Mouse (Mus musculus) testis, postnatal 10 days (tissue): ENCODE data around the gene Dpp8.
A peak's percentile ranks its signal among the peaks of the same experiment; 100 is the strongest.

Experiments
- DNase-seq: peaks from one replicate; pipeline ENCODE4 v3.0.0; 2021; ENCODE audit warnings: low spot score

The Dpp8 gene

DNA sequence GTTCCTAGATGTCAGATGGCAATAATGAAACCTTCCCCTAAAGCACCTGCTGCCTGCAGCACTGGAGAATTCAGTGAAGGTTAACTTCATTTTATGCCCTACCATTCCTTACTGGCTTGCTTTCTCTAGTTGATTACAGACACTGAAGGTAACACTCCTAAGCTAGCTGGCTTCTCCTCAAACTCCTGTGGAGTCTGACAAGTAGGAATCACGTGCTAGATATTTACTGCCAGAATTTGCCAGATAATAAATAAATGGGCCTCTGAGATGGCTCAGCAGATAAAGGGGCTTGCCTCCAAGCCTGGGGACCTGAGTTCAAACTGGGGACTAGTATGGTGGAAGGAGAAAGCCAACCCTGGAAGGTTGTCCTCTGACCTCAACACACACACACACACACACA is 54.6 kb downstream of the Dpp8 start:
- no peak for DNase-seq

DNA sequence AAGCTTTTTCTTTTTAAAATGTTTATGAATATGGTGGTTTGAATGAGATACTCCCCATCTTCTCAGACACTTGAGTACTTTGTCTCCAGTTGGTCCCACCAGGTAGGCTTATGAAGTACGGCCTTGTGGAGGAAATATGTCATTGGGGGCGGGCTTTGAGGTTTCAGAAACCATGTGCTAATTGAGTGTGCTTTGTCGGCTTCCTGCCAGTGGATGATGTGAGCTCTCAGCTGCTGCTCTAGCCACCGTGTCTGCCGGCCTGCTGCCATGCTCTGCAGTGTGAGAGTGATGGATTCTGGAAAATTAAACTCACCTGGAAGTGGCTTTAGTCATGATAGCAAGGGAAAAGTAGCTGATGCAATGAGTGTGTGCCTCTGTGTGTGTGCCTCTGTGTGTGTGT is 55.3 kb downstream of the Dpp8 start:
- no peak for DNase-seq

DNA sequence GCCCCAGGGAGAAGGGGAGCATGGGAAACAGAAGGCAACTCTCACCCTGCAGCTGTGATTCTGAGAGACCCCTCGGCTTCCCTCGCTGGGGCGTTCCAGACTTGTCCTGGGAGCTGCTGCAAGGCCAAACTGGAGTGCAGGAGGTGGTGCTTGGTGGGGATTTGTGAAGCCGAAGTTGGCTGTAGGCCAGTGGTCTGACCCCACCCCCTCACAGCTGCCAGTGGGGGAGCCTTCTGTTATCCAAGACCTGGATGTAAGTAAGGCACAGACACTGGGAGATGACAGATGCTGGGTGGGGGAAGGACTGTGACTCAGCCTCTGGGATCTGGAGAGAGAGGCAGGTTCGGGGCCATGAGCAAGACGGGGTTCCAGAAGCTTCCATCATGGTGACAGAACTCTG is 62.0 kb downstream of the Dpp8 start:
- peak; percentile 89 for DNase-seq

DNA sequence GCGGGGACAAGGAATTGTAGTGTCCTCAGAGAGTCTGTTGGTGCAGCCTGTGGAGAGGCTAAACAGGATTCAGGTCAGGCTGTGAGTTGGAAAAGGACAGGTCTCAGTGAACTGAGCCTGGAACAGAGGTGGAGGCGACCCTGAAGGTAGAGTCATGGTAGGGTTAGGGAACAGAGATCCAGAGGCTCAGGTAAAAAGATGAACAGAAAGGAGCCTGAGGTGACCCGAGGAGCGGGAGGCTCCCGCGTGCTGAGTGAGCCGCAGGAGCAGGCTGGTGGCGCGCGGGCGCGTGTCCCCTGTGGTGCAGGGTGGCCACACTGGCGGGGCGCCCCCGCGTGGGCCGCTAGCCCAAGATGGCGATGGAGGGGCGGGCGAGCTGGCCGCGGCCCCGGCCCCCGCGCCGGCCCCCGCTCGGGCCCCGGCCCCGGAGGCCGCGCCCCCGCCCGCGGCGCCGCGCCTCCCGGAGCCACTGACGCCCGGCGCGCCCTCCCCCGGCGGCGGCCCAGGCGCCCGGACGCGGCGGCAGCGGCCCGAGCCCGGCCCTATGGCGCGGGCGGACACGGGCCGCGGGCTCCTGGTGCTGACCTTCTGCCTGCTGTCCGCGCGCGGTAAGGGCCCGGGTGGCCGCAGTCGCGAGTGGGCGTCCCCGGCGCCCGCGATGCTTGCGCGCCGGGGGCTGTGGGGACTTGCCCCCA is 68.9 kb downstream of the Dpp8 start, which contains the start of gene Igdcc4:
Gene Igdcc4 (plus strand): TSS at position 496 of the 695 bp plus-strand sequence.
- peak; percentile 63 for DNase-seq

DNA sequence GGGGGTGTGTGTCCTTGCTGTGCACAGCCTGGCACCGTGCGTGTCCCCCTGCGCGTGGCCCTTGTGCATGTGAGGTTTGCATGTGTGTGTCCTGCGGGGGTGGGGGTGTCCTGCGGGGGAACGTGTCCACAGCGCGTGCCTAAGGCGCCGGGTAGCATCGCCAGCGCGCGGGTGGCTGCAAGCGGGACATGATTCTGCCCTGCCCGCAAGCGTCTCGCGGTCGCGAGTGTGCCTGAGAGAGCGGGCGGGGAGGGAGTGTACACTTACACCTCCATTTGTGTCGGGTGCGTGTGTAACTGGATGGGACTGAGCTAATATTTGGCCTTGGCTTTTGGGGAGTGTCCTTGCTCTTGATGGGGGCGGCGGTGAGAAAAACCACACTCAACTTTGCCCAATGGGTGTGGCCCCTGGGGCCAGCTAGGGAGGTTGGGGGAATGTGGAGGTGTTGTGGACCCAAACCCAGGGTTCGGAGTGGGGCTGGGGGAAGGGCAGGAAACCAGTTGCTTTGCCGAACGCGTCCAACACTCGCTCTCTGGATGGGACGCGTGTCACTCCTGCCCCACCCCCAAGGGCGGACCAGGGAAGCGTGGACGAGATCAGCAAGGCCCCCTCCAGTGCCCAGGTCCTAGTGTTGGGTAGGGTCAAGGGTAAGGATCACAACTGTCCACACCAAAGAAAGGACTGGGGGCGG is 69.6 kb downstream of the Dpp8 start:
- DNase-seq: peak; percentile 80

DNA sequence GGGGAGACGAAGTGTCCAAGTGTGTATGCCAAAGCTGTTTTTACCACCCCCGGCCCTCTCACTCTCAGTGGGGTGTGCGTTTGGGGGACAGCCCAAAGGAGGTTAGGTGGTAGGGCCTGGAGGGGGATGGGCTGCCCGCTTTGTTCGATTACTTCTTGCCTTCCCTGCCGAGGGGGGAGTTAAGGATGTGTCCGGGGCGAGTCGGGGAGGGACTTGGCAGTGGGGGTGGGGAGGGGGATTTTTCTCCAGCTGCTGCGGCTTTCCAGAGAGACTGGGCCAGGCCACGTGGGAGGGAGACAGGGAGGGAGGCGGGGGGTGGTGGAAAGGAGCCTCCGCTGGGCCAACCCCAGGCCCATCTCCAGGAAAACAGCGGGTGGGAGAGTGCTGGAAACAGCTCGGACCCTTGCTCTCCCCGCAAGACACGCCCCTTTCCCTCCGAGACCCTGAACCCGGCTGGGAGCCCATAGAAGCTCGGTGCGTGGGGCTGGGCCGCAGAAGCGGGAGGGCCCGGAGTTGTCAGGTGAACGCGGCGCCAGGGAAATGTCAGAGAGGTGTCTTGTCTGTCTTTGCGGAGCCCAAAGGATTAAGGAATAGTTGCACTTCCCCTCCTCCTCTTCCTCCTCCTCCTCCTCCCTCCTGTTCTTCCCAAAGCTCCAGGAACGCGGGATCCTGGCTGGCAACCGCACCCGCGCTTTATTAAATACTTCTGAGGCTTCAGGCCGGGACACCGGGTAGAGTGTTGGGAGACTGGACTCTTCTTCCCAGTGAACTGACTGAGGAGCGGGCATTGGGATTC is 70.4 kb downstream of the Dpp8 start:
- peak; percentile 75 for DNase-seq

DNA sequence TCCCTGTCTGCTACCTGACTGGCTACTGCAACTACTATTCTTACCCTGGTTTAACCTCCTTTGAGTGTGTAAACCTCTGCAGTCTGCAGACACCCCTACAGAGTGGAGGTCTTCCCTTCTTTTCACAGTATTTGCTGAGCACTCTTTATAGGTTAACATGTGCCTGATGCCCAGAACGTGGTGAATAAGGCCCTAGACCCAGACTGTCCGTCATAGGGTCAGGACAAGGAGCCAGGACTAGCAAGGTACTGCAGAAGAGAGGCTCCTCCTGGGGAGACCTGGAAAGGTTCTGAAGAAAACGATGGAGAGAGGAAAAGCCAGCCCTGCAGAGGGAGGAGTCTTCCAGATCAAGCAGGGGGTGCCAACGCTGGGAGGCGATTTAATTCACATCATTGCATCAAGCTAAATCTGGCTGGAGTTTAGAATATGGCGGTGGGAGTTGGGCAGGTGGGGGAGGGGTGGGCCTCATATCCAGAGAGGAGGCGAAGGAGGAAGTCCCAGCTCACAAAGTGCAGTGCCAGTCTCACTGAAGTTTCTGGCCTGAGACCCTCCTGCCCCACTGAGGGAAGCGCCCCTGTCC is 71.0 kb downstream of the Dpp8 start:
- no peak for DNase-seq

DNA sequence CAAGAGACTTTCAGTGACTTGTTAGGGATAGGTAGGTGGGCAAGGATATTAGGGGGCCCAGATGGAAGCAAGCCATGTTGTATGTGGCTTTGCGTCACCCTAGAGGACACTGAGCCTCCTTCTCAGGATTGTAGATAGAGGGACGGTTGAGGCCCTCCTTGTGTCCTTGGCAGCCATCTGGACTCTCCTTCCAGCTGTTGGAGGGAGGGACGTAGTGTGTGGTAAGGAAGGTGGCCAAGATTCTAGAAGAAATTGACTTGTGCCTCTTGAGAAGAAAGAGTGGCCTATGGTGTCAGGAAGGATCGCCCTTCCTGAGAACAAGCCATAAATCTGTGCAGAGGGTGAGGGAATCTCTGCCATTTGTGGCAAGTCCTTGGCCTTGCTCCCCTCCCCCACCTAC is 74.6 kb downstream of the Dpp8 start:
- no peak for DNase-seq

DNA sequence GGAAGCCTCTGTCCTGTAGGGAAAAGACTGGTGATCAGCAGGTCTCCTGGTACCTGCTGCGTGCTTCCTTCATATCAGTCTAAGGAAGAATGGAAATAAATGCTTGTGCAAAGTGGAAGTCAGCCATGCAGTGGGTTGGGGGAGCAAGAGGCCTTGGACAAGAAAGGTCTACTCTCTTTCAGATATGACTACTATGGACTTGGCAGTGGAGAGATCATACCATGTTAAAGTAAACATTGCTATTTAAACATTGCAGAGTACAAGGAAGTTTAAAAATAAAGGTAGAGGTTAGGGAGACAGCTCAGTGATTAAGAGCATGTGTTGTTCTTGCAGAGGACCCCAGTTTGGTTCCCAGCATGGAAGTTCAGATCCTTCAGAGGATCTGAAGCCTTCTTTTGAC is 75.7 kb downstream of the Dpp8 start:
- DNase-seq: no peak

DNA sequence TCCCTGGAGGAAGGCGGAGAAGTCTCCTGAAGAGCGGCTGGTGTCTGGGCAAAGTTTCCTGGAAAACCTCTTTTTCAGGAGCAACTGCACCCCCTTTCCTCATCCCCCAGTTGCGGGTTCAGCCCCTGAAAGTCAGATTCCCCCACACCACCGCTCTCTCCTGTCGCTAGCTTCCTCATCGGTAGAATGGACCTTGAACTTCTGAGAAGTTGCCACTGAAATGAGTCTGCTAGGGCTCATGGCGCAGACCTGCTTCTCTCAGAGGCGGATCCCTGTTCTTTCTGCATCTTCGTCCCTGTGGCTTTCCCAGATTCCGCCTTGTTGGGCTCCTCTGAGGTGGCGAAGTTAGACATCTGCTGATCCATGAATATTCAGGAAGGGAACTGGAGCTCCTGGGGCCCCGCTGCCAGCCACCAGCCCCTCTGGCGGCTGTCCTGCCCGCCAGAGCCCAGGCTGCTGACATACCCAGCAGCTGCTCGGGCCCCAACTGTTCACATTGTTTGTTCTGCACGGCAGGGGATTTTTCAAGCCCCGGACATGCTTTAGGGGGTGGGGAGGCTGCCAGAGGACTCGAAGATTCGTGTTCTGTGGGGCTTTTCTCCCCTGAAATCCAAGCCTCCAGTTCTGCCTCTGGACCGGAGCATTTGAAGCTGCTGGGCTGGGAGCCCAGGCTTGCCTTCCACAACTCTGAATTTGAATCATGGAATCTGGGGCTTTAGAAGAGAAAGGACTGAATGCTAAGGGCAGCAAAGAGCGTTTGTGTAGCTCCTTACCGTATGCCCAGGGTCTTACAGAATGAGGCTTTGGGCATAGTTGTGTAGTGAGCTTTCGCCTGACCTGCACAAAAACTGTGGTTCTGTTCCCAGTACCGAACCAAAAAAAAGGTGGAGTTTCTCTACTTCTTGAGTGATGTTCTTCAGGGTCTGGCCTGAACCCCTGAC is 77.2 kb downstream of the Dpp8 start:
- DNase-seq: no peak

DNA sequence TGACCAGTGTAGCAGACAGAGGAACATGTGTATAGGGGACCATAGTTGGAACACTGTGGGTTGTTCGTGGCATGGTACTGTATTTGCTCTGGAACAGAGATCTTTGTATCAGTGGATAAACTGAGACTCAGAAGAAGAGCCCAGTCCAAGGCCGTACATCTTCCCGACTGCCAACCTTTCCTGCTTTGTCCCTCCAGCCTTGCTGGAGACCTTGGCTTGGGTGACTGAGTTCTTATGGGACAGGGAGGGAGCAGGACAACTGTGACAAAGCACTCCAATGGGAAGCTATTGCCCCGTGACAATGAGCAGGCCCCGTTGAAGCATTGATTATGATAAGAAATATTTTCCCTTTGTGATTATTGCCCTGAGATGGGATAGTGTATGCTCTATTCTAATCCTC is 79.5 kb downstream of the Dpp8 start:
- no peak for DNase-seq

DNA sequence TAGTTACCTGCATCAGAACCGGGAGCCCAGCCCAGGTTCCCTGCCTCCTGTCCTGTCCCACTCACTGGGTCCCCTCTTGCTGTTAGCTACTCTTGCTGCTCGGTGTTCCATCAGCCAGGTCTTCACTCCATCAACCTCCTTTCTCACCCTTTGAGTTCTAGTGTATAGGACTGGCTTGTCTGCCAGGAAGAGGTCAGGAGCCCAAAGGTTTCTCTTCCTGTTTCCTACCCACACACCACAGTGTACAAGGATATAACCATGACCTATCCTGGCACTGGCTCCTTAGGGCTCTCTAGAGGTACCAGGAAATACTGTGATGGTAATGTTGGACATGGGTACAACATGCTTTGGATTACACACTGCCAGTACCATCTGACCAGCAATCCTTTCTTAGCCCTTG is 81.5 kb downstream of the Dpp8 start:
- DNase-seq: no peak

DNA sequence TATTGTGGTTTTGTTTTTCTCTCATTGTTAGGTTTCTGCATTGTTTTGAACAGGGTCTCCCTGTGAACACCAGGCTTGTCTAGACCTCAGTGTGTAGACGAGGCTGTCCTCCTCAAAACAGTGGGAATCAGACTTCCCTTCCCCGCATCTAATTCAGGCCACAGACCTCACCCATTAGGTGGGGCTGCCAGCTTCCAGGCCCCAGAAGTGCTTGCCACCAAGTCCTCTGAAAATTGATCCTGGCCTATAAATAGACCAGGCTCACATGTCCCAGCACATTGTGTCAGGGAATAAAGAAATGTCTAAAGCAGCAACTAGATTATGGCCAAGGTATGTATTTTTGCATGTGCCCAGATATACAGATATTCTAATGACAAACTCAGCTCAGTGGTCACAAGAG is 83.7 kb downstream of the Dpp8 start:
- no peak for DNase-seq

DNA sequence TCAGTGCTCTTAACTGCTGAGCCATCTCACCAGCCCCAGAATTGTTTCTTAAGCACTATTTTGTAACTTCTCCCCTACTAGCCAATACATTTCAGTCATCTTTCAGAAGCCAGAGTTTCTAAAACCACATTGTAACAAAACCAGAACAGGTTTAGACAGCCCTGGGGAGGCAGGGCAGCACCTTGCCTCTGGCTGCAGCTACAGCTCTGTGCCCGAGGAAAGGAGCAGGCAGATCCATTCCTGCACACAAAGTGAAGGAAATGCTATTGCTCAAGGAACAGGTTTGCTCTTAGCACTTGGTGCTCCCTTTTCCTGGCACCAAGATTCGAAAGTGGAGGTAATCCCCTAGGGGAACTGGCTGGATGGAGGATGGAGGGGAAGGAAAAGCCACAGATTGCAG is 85.3 kb downstream of the Dpp8 start:
- DNase-seq: no peak

DNA sequence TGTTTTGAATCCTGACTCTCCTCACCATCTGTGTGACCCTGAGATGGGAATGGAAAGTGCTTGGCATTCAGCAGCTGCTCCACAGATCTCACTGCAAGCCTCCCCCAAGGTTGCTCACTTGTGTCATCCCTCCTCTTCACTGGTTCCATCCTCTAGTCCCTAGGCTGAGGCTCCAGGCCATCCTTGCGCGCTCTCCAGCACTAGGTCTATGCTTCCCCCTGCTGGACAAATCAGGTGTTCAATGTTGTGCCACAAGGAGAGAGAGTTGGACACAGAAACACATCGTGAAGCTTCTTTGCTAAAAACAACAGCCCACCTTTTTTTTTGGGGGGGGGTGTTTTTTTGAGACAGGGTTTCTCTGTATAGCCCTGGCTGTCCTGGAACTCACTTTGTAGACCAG is 88.7 kb downstream of the Dpp8 start:
- DNase-seq: peak; percentile 84

DNA sequence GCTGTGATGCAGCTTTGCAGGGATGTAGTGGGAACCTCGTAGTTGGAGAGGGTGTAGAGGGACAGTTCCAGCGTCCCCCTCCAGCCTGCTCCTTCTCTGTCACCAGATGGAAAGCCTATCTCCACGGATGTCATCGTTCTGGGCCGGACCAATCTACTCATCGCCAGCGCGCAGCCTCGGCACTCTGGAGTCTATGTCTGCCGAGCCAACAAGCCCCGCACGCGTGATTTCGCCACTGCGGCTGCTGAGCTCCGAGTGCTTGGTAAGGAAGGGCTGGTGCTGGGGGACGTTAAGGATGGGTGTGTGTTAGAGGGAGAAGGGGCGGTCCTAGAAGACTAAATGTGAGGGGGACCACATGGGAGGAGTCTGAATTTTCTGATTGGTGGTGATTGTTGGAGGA is 90.3 kb downstream of the Dpp8 start:
- DNase-seq: no peak

DNA sequence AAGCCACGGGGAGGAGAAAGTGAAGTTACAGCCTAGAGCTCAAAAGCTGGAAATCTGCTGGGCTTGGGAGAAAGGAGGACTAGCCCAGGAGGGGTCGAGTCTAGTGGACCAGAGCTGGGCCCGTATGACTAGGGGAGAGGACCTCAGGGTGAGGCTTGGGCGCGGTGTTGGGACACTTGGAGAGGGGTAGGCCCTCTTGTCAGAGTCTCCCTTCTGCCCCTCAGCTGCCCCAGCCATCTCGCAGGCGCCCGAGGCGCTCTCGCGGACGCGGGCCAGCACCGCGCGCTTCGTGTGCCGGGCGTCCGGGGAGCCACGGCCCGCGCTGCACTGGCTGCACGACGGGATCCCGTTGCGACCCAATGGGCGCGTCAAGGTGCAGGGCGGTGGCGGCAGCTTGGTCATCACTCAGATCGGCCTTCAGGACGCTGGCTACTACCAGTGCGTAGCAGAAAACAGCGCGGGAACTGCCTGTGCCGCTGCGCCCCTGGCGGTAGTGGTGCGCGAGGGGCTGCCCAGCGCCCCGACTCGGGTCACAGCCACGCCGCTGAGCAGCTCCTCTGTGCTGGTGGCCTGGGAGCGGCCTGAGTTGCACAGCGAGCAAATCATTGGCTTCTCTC is 91.4 kb downstream of the Dpp8 start:
- peak; percentile 79 for DNase-seq

DNA sequence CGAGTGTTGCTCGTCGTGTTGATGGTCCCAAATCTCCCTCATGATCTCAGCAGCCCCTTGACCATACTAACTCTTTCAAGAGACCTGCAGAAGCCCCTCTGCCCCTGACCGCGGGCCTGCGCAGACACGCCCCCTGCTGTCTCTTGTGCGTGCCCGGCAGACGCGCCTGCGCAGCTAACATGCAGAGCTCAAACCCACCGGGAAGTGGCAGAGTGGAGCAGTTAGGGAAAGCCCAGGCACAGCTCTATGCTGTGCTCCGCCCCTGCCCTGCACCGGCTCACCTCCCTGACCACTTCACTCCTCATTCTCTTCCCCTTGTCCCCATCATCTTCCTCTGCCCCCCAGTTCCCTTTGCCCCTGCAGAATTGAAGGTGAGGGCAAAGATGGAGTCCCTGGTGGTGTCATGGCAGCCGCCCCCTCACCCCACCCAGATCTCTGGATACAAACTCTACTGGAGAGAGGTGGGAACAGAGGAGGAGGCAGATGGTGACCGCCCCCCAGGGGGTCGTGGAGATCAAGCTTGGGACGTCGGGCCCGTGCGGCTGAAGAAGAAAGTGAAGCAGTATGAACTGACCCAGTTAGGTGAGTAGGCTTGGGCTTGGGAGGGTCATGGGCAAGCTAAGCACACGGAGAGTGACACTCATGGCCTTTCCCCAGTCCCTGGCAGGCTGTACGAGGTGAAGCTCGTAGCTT is 96.1 kb downstream of the Dpp8 start:
- DNase-seq: peak; percentile 77

DNA sequence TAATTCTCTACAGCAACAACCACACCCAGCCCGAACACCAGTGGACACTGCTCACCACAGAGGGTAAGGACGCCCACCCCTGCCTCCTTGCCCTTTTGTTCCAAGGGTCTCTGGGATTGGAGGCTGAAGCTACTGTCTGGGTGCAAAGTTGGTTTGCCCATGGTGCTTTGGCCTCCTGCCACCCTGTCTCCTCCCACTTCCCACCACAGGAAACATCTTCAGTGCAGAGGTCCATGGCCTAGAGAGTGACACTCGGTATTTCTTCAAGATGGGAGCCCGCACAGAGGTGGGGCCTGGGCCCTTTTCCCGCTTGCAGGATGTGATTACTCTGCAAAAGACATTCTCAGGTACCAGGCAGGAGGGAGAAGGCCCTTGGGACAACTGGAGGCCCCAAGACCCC is 99.5 kb downstream of the Dpp8 start:
- DNase-seq: no peak
